Mouse (Mus musculus) spleen, adult 2 months (tissue): ENCODE measurements around the gene Hrh3.

Experiments
- CTCF ChIP-seq: fragments of 200-500 bp; IDR thresholded peaks from 2 replicates; pipeline ENCODE4 v1.5.1; 2011; ENCODE audit warnings: mild to moderate bottlenecking, inconsistent platforms; ENCODE audit not compliant: insufficient read depth, insufficient read length, insufficient replicate concordance; ENCODE audit errors: extremely low read depth
- POLR2A ChIP-seq: fragments of 200-500 bp; IDR thresholded peaks from 2 replicates; pipeline ENCODE4 v1.6.1; 2011; ENCODE audit warnings: low read depth, low read length, inconsistent platforms

DNA sequence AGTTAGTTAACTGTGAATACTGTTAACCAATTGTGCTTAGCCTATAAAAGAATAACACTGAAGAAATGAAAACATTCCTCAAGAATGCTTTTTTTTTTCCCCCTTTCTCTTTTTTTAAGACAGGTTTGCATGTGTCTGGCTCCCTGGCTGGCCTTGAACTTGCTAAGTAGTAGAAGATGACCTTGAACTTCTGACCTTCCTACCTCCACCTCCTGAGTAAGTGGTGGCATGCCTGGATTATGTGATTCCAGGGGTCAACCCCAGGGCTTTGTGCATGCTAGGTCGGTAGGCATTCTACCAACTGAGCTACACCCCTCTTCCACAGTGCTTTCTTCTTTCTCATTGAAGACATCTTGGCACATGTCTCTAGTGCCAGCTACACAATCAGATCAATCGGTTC is 32.6 kb downstream of the Hrh3 start:
- TF ChIP-seq POLR2A = no peak
- TF ChIP-seq CTCF = no peak
